Mouse (Mus musculus): ENCODE measurements around the gene St6gal1. TPM values are rescaled to one million over a fixed set of nuclear protein-coding genes. Genes with fewer than 3 reads are reported as not detected.

St6gal1 gene
- polyA plus RNA-seq, 1 experiment from 2014 or later, result 19.3 TPM

DNA sequence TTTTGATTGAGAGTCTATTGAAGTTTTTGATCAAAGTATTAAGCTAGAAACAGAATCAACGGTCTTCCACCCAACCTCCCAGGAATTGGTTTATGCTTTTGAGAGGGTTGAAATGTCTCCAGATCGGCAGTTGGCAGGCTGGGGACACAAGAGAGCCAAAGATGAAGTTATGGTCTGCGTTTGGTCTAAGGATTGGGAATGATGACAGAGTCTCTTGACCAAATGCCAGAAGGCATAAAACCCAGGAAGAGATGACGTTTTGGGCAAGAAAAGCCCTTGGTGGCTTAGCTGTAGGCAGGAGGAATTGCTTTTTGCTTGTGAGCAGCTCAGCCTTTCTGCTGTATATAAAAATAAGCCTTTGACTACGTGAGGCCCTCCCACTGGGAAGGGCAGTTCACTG lies 67.0 kb downstream of the St6gal1 start:
- 70% methylated on average over 5 of the region's 5 CpGs for WGBS
- no peak overlapping the region for H3K9ac ChIP-seq (ENCODE audit: low read depth, low read length)

DNA sequence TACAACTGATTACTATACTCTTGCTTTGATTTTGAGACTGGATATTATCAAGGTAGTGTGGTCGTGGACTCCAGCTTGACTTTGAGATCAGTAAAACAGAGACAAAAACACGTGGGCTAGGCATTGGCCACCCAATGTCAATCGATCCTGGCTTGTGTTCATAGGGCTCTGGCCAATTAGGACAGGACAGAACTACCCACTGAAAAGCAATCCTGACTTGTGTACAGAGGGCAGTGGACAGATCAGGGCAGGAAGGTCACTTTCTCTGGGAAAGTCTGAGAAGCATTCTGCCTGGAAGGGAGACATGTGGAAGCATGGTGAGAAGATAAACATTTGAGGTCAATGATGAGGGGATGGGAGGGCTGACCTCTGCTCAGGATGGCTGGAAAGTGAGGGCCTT lies 69.7 kb downstream of the St6gal1 start:
- Histone ChIP-seq H3K9me3 (replicated peaks; ENCODE audit: control insufficient read depth, low read length, poor library complexity, severe bottlenecking) (no peaks in the 10 kb centered on the region), H3K4me2 (ENCODE audit: low read length) (no peak overlapping the region), H3K27me3 (ENCODE audit: control insufficient read depth, insufficient read depth, low read depth, low read length) (no peaks in the 10 kb centered on the region), H3K9ac (ENCODE audit: low read depth, low read length) (no peak overlapping the region), H3K4me1 (ENCODE audit: control insufficient read depth, insufficient read depth, low read length) (0 out of 2 replicates have a peak, but pooled peaks cover 2% of the 10 kb centered on the region), H3K4me3 (ENCODE audit: low read depth, low read length) (no peak overlapping the region), H3K27ac (ENCODE audit: low read length) (no peak overlapping the region), H3K36me3 (ENCODE audit: control insufficient read depth, insufficient read depth, low read length) (no peaks in the 10 kb centered on the region)
- WGBS, result 89% methylated on average over 3 of the region's 3 CpGs
- ATAC-seq, result no peak

More for the DNA sequence above, 67.0 kb downstream of the St6gal1 start:
- Histone ChIP-seq H3K36me3 (ENCODE audit: control insufficient read depth, insufficient read depth, low read length) (no peaks in the 10 kb centered on the region), H3K27ac (ENCODE audit: low read length) (no peak overlapping the region), H3K4me3 (ENCODE audit: low read depth, low read length) (no peak overlapping the region), H3K4me1 (ENCODE audit: control insufficient read depth, insufficient read depth, low read length) (0 out of 2 replicates have a peak, but pooled peaks cover 2% of the 10 kb centered on the region), H3K27me3 (ENCODE audit: control insufficient read depth, insufficient read depth, low read depth, low read length) (no peaks in the 10 kb centered on the region), H3K9me3 (replicated peaks; ENCODE audit: control insufficient read depth, low read length, poor library complexity, severe bottlenecking) (no peaks in the 10 kb centered on the region), H3K4me2 (ENCODE audit: low read length) (no peak overlapping the region)
- ATAC-seq, result no peak

DNA sequence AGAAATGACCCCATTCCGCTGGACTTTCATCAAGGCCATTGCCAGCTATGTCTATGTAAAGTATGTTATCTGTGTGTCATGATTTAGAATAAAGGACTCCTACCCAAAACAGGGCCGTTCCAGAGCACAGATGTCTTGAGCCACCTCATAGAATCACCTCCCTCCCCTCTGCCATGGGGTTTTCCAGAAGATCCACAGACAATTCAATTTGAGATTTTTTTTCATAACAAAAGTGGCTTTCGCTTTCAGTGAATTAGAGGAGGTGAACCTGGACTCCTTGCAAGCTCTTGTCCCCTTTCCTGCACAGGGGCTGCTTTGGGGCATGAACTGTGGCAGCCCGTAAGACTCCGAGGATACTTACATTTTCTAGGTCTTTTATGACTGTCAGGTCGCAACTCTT lies 70.2 kb downstream of the St6gal1 start:
- no peaks in the 10 kb centered on the region for H3K36me3 ChIP-seq (ENCODE audit: control insufficient read depth, insufficient read depth, low read length)
- no peak for ATAC-seq
- no peak overlapping the region for H3K4me2 ChIP-seq (ENCODE audit: low read length)
- 86% methylated on average over 6 of the region's 6 CpGs for WGBS
- H3K27me3 ChIP-seq (ENCODE audit: control insufficient read depth, insufficient read depth, low read depth, low read length), result no peaks in the 10 kb centered on the region
- no peak overlapping the region for H3K4me3 ChIP-seq (ENCODE audit: low read depth, low read length)
- no peak overlapping the region for H3K27ac ChIP-seq (ENCODE audit: low read length)
- H3K9ac ChIP-seq (ENCODE audit: low read depth, low read length), result no peak overlapping the region
- no peaks in the 10 kb centered on the region for H3K9me3 ChIP-seq (replicated peaks; ENCODE audit: control insufficient read depth, low read length, poor library complexity, severe bottlenecking)
- 0 out of 2 replicates have a peak, but pooled peaks cover 2% of the 10 kb centered on the region for H3K4me1 ChIP-seq (ENCODE audit: control insufficient read depth, insufficient read depth, low read length)

GRCm38 (mm10) chr16:23295720-23296119 lies 71.2 kb downstream of the St6gal1 start:
- 0 out of 2 replicates have a peak, but pooled peaks cover 2% of the 10 kb centered on the region for H3K4me1 ChIP-seq (ENCODE audit: control insufficient read depth, insufficient read depth, low read length)
- WGBS, result 86% methylated on average over 5 of the region's 5 CpGs
- no peak overlapping the region for H3K4me3 ChIP-seq (ENCODE audit: low read depth, low read length)
- H3K27ac ChIP-seq (ENCODE audit: low read length), result no peak overlapping the region
- no peaks in the 10 kb centered on the region for H3K27me3 ChIP-seq (ENCODE audit: control insufficient read depth, insufficient read depth, low read depth, low read length)
- H3K4me2 ChIP-seq (ENCODE audit: low read length), result no peak overlapping the region
- H3K9me3 ChIP-seq (replicated peaks; ENCODE audit: control insufficient read depth, low read length, poor library complexity, severe bottlenecking), result no peaks in the 10 kb centered on the region
- H3K36me3 ChIP-seq (ENCODE audit: control insufficient read depth, insufficient read depth, low read length), result no peaks in the 10 kb centered on the region
- H3K9ac ChIP-seq (ENCODE audit: low read depth, low read length), result no peak overlapping the region
- no peak for ATAC-seq

GRCm38 (mm10) chr16:23296721-23297120 lies 72.2 kb downstream of the St6gal1 start:
- Histone ChIP-seq H3K36me3 (ENCODE audit: control insufficient read depth, insufficient read depth, low read length) (no peaks in the 10 kb centered on the region), H3K27me3 (ENCODE audit: control insufficient read depth, insufficient read depth, low read depth, low read length) (no peaks in the 10 kb centered on the region), H3K9ac (ENCODE audit: low read depth, low read length) (no peak overlapping the region), H3K27ac (ENCODE audit: low read length) (no peak overlapping the region), H3K4me3 (ENCODE audit: low read depth, low read length) (no peak overlapping the region), H3K4me1 (ENCODE audit: control insufficient read depth, insufficient read depth, low read length) (no peaks in the 10 kb centered on the region), H3K9me3 (replicated peaks; ENCODE audit: control insufficient read depth, low read length, poor library complexity, severe bottlenecking) (no peaks in the 10 kb centered on the region), H3K4me2 (ENCODE audit: low read length) (no peak overlapping the region)
- ATAC-seq, result no peak
- 94% methylated on average over 3 of the region's 3 CpGs for WGBS

DNA sequence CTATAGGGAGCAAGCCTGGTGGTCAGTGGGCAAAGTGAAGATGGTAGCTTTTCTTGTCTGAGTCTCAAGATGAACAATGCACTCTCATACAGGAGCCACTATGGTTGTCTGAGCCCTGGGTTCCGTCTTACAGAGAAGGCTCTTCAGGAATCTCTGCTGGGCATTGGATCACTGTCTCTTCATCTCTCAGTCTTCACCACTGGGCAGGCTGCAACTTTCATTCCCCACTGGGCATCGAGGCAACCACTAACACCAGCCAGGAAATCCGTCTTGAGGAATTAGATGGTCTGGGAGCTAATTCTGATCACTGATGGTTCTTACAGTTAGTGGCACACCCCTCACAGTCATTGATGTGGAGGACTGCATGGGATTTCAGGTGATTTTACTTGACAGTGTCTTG lies 73.9 kb downstream of the St6gal1 start:
- 91% methylated on average over 3 of the region's 3 CpGs for WGBS
- no peak for ATAC-seq

DNA sequence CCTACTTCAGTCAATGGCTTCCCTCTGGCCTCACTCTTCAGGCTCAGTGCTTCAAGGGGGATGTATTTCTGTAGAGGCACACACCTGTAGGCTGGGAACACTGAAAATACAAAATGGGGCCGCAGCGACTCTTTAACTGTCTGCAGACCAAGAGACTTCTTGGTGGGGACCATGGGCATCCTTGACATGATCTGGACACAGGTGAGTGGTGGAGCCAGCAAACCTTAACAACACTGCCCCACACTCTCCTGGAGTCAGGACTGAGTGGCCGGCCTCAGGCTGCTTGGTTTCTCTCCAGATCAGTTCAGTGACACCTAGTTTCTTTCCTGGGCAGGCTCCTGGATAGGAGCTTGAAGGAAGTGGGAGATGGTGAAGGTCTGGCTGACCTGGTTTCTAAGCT lies 74.4 kb downstream of the St6gal1 start:
- WGBS, result 98% methylated on average over 3 of the region's 3 CpGs
- ATAC-seq, result no peak
- no peak overlapping the region for H3K4me2 ChIP-seq (ENCODE audit: low read length)

More for the DNA sequence above, 73.9 kb downstream of the St6gal1 start:
- Histone ChIP-seq H3K4me3 (ENCODE audit: low read depth, low read length) (no peak overlapping the region), H3K4me2 (ENCODE audit: low read length) (no peak overlapping the region), H3K36me3 (ENCODE audit: control insufficient read depth, insufficient read depth, low read length) (no peaks in the 10 kb centered on the region), H3K9me3 (replicated peaks; ENCODE audit: control insufficient read depth, low read length, poor library complexity, severe bottlenecking) (no peaks in the 10 kb centered on the region), H3K9ac (ENCODE audit: low read depth, low read length) (no peak overlapping the region), H3K27ac (ENCODE audit: low read length) (no peak overlapping the region), H3K4me1 (ENCODE audit: control insufficient read depth, insufficient read depth, low read length) (no peaks in the 10 kb centered on the region), H3K27me3 (ENCODE audit: control insufficient read depth, insufficient read depth, low read depth, low read length) (no peaks in the 10 kb centered on the region)

DNA sequence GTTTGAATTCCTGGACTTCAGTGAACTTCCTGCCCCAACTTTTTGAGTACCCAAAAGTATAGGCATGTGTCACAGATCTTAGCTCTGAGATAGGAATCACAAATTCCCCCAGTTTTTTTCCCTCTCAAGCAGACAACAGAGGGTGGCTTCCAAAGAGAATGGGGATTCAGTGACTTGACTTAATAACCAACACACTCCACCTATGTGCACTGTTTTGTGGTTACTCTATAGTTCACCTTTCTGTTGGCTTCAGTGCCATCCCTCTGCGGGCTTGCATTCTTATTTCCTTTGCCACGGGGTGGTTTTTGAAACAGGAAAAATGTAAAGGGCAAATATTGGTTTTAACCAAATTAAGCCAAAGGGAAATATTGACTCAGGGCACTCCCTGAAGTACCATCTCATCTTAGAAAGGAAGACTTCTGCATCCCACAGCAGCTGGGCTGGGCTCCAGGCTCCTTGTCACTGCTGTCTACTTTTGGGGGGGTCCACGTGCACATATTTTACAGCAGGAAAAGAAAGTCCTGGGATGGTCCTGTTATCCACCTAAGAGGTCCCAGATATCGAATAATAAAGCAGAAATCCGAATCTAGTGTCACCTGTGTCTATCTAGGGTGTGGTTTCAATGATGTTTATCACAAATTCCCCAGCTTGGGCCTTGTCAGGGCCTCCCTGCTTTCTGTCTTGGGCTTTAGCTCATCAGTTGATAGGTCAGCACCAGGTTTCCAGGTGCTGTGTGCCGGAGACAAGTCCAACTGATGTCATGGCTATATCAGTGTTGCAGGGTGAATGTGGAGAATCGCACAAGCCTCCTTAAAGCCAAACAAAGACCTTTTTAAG lies 75.6 kb downstream of the St6gal1 start:
- Histone ChIP-seq H3K4me1 (ENCODE audit: control insufficient read depth, insufficient read depth, low read length) (no peaks in the 10 kb centered on the region), H3K4me2 (ENCODE audit: low read length) (no peak overlapping the region), H3K27me3 (ENCODE audit: control insufficient read depth, insufficient read depth, low read depth, low read length) (no peaks in the 10 kb centered on the region), H3K9ac (ENCODE audit: low read depth, low read length) (no peak overlapping the region), H3K4me3 (ENCODE audit: low read depth, low read length) (no peak overlapping the region), H3K9me3 (replicated peaks; ENCODE audit: control insufficient read depth, low read length, poor library complexity, severe bottlenecking) (no peaks in the 10 kb centered on the region), H3K27ac (ENCODE audit: low read length) (no peak overlapping the region), H3K36me3 (ENCODE audit: control insufficient read depth, insufficient read depth, low read length) (no peaks in the 10 kb centered on the region)
- ATAC-seq, result no peak
- WGBS, result 84% methylated on average over 7 of the region's 7 CpGs

More for the DNA sequence above, 74.4 kb downstream of the St6gal1 start:
- H3K4me1 ChIP-seq (ENCODE audit: control insufficient read depth, insufficient read depth, low read length), result no peaks in the 10 kb centered on the region
- H3K9me3 ChIP-seq (replicated peaks; ENCODE audit: control insufficient read depth, low read length, poor library complexity, severe bottlenecking), result no peaks in the 10 kb centered on the region
- no peak overlapping the region for H3K27ac ChIP-seq (ENCODE audit: low read length)
- no peaks in the 10 kb centered on the region for H3K36me3 ChIP-seq (ENCODE audit: control insufficient read depth, insufficient read depth, low read length)
- H3K4me3 ChIP-seq (ENCODE audit: low read depth, low read length), result no peak overlapping the region
- no peak overlapping the region for H3K9ac ChIP-seq (ENCODE audit: low read depth, low read length)
- no peaks in the 10 kb centered on the region for H3K27me3 ChIP-seq (ENCODE audit: control insufficient read depth, insufficient read depth, low read depth, low read length)

- Histone ChIP-seq H3K27me3 (ENCODE audit: control insufficient read depth, insufficient read depth, low read depth, low read length) (no peaks in the 10 kb centered on the region), H3K36me3 (ENCODE audit: control insufficient read depth, insufficient read depth, low read length) (no peaks in the 10 kb centered on the region), H3K4me3 (ENCODE audit: low read depth, low read length) (no peak overlapping the region), H3K4me1 (ENCODE audit: control insufficient read depth, insufficient read depth, low read length) (no peaks in the 10 kb centered on the region), H3K9me3 (replicated peaks; ENCODE audit: control insufficient read depth, low read length, poor library complexity, severe bottlenecking) (no peaks in the 10 kb centered on the region), H3K9ac (ENCODE audit: low read depth, low read length) (no peak overlapping the region), H3K4me2 (ENCODE audit: low read length) (no peak overlapping the region), H3K27ac (ENCODE audit: low read length) (no peak overlapping the region)
- no peak for ATAC-seq
- 92% methylated on average over 7 of the region's 7 CpGs for WGBS
Observed at GRCm38 (mm10) chr16:23301762-23302161, 77.2 kb downstream of the St6gal1 start.

Data from midbrain, embryonic 16.5 days (tissue).